Mouse (Mus musculus): ENCODE data around the gene Hmcn2. TPM values are rescaled to one million over a fixed set of nuclear protein-coding genes. Genes with fewer than 3 reads are reported as not detected.

Gene Hmcn2
- 0.40 TPM in 1 of 2 replicates, not detected in the other for polyA plus RNA-seq (2012; ENCODE audit: insufficient read depth, low replicate concordance)

DNA sequence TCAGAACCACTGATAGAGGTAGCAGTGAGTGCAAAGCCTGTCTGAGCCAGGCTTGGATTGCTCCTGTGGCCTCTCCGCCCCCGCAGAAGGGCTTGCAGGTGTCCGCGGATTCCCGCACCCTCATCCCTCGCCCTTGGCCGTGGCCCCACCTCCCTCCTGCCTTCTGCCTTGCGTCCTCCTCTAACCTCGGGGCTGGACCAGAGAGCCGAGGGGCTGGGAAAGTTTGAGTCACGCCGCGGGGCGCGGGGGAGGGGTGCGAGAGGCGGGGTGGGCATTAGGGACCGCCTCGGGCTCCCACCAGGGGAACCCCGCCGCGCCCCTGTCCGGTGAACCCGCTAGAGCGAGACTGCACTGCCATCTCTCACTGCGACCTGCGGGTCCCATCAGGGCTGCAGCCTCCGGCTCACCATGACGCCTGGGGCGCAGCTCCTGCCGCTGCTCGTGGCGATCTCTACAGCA, at the start of gene Hmcn2:
Gene Hmcn2, plus strand, starts transcription at position 409 of the 459 bp plus-strand sequence.
- no peaks in the 10 kb centered on the region for H3K4me1 ChIP-seq
- H3K4me3 ChIP-seq (replicated peaks) = no peak within 1 kb of the TSS
- TF ChIP-seq FLI1 (IDR thresholded peaks at IDR 0.05; ENCODE audit: low read length) (no peak), GATA1 (IDR thresholded peaks at IDR 0.05; ENCODE audit: borderline replicate concordance, low read length) (no peak)
- no peaks in the 10 kb centered on the region for H3K9me3 ChIP-seq
- peaks cover 94% of the 10 kb centered on the region for H3K27me3 ChIP-seq (replicated peaks)
- no peaks in the 10 kb centered on the region for H3K36me3 ChIP-seq (replicated peaks; ENCODE audit: low read length)

DNA sequence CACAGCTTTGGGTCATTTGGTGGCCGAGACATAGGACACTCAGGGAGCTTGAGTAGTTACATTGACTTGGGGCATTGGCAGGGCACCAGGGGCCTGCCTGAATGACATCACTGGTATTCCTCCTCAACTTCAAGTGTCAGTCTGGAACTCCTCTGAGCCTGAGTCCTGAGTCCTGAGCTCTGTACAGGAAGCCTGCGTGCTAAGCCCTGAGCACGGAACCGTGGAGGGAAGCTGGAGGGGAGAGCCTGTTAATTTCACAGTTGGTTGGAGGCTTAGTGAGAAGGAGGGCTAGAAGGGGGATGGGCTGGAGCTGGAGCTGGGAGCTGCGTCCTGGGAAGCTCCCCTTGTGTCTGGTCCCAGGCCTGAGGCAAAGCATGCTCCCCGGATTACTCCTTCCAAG, 46.8 kb upstream of the Hmcn2 start:
- TF ChIP-seq GATA1 (IDR thresholded peaks at IDR 0.05; ENCODE audit: borderline replicate concordance, low read length) = no peak
- TF ChIP-seq FLI1 (IDR thresholded peaks at IDR 0.05; ENCODE audit: low read length) = no peak
- Histone ChIP-seq H3K4me3 (replicated peaks) (no peak overlapping the region), H3K36me3 (replicated peaks; ENCODE audit: low read length) (no peaks in the 10 kb centered on the region), H3K4me1 (no peaks in the 10 kb centered on the region), H3K9me3 (peaks cover 8% of the 10 kb centered on the region), H3K27me3 (replicated peaks) (peaks cover 80% of the 10 kb centered on the region)

DNA sequence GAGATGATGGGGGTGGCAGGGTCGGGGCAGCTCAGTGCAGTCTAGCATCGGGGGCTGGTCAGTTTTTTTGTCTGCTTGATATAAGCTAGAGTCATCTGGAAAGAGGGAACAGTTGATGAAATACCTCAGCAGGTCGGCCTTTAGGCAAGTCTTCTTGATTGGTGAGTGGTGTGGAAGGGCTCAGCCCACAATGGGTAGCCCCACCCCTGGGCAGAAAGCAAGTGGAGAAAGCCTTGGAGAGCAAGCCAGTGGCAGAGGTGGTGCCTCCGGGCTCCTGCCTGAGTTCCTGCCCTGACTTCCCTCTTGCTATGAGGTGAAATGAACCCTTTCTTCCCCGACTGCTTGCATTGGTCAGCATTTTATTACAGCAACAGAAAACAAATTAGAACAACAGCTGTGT, 45.6 kb upstream of the Hmcn2 start:
- no peak for TF ChIP-seq GATA1 (IDR thresholded peaks at IDR 0.05; ENCODE audit: borderline replicate concordance, low read length)
- TF ChIP-seq FLI1 (IDR thresholded peaks at IDR 0.05; ENCODE audit: low read length) = no peak
- Histone ChIP-seq H3K4me1 (no peaks in the 10 kb centered on the region), H3K9me3 (peaks cover 8% of the 10 kb centered on the region), H3K36me3 (replicated peaks; ENCODE audit: low read length) (no peaks in the 10 kb centered on the region), H3K27me3 (replicated peaks) (peaks cover 81% of the 10 kb centered on the region), H3K4me3 (replicated peaks) (no peak overlapping the region)

DNA sequence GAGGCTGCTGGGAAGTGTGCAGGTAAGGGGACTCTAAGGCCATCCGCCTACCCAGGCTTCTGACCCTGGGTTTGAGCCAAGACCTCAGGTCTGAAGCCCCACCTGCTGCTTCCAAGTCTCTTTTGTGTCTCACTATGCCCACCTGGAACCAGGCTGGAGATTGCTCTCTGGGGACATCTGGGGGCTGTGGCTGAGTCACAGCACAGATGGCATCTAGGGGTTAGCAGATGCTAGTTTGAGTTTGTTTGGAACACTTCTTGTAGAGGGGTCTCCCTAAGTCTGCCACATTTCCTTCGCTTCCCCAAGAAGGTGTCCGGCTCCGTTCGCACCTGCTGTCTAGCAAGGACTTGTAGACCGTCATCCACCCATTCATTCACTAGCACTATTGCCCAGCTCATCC, 45.0 kb upstream of the Hmcn2 start:
- H3K4me1 ChIP-seq = no peaks in the 10 kb centered on the region
- peaks cover 79% of the 10 kb centered on the region for H3K27me3 ChIP-seq (replicated peaks)
- no peak overlapping the region for H3K4me3 ChIP-seq (replicated peaks)
- no peaks in the 10 kb centered on the region for H3K36me3 ChIP-seq (replicated peaks; ENCODE audit: low read length)
- TF ChIP-seq GATA1 (IDR thresholded peaks at IDR 0.05; ENCODE audit: borderline replicate concordance, low read length) = no peak
- no peak for TF ChIP-seq FLI1 (IDR thresholded peaks at IDR 0.05; ENCODE audit: low read length)
- H3K9me3 ChIP-seq = peaks cover 8% of the 10 kb centered on the region

DNA sequence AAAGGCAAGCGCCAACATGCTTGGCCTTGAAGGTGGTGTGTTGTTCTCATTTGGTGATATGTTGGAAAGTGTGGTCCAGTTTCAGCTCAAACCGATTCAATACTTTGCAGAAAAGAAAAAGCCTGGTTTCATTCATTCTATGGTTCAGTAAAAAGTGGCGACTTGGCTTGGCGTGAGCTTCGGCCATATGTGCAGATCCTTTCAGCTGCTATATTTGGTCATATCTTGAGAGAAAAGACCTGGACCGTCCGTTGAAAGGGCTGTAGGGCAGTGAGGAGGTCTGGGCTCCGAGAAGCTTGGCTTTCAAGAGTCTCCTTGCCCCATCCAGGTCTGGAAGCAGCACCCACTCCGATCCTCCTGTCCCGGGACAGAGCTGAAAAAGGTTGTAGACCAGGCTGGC, 44.4 kb upstream of the Hmcn2 start:
- peaks cover 73% of the 10 kb centered on the region for H3K27me3 ChIP-seq (replicated peaks)

DNA sequence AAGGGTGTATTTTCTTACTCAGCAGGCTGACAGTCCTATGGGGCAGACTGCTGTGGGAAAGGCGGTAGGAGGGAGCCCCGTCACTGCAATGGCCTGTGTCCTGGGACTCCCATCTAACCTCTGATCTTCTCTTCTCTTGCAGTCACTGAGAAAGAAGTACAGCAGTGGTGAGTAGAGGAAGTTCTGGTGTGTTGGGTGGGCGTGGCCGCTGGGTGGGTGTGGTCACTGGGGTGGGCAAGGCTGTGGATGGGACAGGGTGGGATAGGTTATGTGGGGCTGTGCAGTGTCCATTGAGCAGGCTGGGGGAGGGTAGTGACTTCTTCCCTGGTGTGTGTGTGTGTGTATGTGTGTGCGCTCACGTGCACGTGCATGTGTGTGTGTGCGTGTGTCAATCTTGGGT, 43.7 kb upstream of the Hmcn2 start:
- Histone ChIP-seq H3K27me3 (replicated peaks) (peaks cover 73% of the 10 kb centered on the region), H3K4me3 (replicated peaks) (no peak overlapping the region), H3K36me3 (replicated peaks; ENCODE audit: low read length) (no peaks in the 10 kb centered on the region), H3K4me1 (no peaks in the 10 kb centered on the region), H3K9me3 (peaks cover 8% of the 10 kb centered on the region)
- TF ChIP-seq GATA1 (IDR thresholded peaks at IDR 0.05; ENCODE audit: borderline replicate concordance, low read length) = no peak
- no peak for TF ChIP-seq FLI1 (IDR thresholded peaks at IDR 0.05; ENCODE audit: low read length)

More for the DNA sequence above, 44.4 kb upstream of the Hmcn2 start:
- Histone ChIP-seq H3K4me3 (replicated peaks) (no peak overlapping the region), H3K36me3 (replicated peaks; ENCODE audit: low read length) (no peaks in the 10 kb centered on the region), H3K9me3 (peaks cover 8% of the 10 kb centered on the region), H3K4me1 (no peaks in the 10 kb centered on the region)
- no peak for TF ChIP-seq GATA1 (IDR thresholded peaks at IDR 0.05; ENCODE audit: borderline replicate concordance, low read length)

DNA sequence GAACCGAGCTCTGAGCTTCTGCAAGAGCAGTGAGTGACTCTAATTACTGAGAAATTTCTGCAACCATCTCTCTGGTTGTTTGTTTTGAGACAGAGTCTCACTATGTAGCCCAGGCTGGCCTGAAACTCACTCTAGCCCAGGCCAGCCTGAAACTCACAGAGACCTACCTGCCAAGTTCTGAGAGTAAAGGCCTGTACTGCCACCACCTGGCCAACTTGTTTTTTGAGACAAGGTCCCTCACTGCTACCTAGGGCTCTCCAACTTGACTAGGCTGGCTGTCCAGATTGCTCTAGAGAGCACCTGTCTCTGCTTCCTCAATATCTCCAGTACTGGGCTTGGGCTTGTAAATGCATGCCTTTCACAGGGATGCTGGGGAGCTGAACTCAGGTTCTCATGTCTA, 43.1 kb upstream of the Hmcn2 start:
- H3K4me1 ChIP-seq = no peaks in the 10 kb centered on the region
- peaks cover 75% of the 10 kb centered on the region for H3K27me3 ChIP-seq (replicated peaks)
- H3K36me3 ChIP-seq (replicated peaks; ENCODE audit: low read length) = no peaks in the 10 kb centered on the region
- no peak overlapping the region for H3K4me3 ChIP-seq (replicated peaks)
- TF ChIP-seq GATA1 (IDR thresholded peaks at IDR 0.05; ENCODE audit: borderline replicate concordance, low read length) (no peak), FLI1 (IDR thresholded peaks at IDR 0.05; ENCODE audit: low read length) (no peak)
- peaks cover 8% of the 10 kb centered on the region for H3K9me3 ChIP-seq

DNA sequence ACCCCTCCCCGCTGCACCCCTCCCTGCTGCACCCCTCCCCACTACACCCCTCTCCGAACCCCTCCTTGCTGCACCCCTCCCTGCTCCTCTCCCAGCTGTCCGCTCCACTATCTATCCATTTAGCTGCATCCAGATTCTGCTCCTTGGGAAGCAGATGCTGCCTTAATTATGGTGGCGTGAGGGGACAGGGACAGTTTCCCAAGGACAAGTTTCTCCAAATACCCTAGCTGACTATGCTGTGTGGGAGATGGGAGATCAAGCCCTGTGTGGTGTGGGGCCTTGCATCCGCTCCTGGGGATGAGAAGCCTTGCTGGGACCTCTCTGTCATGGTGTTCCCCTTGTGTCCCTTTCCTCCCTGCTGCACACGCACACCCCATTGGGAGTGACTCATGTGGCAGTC, 39.2 kb upstream of the Hmcn2 start:
- Histone ChIP-seq H3K4me1 (no peaks in the 10 kb centered on the region), H3K36me3 (replicated peaks; ENCODE audit: low read length) (no peaks in the 10 kb centered on the region), H3K9me3 (no peaks in the 10 kb centered on the region), H3K27me3 (replicated peaks) (peaks cover 82% of the 10 kb centered on the region), H3K4me3 (replicated peaks) (no peak overlapping the region)
- TF ChIP-seq FLI1 (IDR thresholded peaks at IDR 0.05; ENCODE audit: low read length) (no peak), GATA1 (IDR thresholded peaks at IDR 0.05; ENCODE audit: borderline replicate concordance, low read length) (no peak)

DNA sequence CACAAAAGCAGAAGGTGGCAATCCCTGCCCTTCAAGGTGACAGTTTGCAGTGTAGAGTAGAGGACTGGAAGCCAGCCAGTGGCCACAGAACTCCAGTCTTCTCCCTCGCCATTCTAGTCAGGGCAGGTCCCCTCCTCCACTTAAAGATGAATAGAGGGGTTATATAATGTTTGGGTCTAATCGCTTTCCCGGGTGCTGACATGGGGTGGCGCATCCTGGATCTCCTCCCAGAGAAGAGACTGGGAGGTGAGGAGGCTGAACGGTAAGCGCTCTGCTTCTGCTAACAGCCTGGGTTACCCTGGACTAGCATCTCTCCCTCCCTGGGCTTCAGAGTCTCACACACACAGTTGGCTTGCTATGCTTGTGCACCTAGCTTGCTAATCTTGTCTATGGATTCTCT, 36.4 kb upstream of the Hmcn2 start:
- no peak for TF ChIP-seq FLI1 (IDR thresholded peaks at IDR 0.05; ENCODE audit: low read length)
- no peak for TF ChIP-seq GATA1 (IDR thresholded peaks at IDR 0.05; ENCODE audit: borderline replicate concordance, low read length)
- no peaks in the 10 kb centered on the region for H3K36me3 ChIP-seq (replicated peaks; ENCODE audit: low read length)
- H3K9me3 ChIP-seq = no peaks in the 10 kb centered on the region
- H3K4me1 ChIP-seq = no peaks in the 10 kb centered on the region
- peaks cover 81% of the 10 kb centered on the region for H3K27me3 ChIP-seq (replicated peaks)
- H3K4me3 ChIP-seq (replicated peaks) = no peak overlapping the region

DNA sequence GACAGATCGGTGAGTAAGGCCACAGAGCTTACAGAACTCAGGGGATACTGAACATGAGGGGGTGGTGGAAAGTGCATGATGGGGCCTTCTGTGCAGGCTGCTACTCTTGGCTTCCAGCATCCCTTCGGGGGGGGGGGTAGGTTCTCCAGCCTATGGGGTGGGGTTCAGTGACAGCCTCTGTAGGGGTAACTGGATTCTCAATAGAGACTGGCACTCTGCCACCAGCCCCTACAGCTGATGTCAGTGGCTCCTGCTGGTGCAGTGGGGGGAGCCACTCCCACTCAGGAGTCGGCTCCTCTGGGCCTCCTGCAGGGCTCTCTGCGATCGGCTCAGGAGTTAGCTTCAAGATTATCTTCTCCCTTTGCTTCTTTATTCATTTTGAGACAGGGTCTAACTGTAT, 35.7 kb upstream of the Hmcn2 start:
- Histone ChIP-seq H3K9me3 (no peaks in the 10 kb centered on the region), H3K4me3 (replicated peaks) (no peak overlapping the region), H3K36me3 (replicated peaks; ENCODE audit: low read length) (no peaks in the 10 kb centered on the region), H3K27me3 (replicated peaks) (peaks cover 78% of the 10 kb centered on the region), H3K4me1 (no peaks in the 10 kb centered on the region)
- TF ChIP-seq FLI1 (IDR thresholded peaks at IDR 0.05; ENCODE audit: low read length) (no peak), GATA1 (IDR thresholded peaks at IDR 0.05; ENCODE audit: borderline replicate concordance, low read length) (no peak)

DNA sequence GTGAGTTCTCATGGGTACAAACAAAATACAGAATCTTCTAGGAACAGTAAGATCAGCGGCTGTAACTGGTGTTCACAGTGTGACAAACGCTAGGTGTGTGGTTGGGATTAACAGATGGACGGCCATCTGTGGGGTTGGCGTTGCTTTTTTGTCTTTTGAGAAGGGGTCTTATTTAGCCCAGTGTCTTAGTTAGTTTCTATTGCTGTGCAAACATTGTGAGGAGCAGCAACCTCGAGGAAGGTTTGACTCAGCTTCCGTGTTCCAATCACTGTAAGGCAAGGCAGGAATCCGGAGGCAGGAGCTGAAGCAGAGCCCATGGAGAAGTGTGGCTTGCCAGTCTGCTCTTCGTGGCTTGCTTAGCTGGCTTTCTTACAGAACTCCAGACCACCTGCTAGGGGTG, 33.1 kb upstream of the Hmcn2 start:
- Histone ChIP-seq H3K9me3 (no peaks in the 10 kb centered on the region), H3K4me3 (replicated peaks) (no peak overlapping the region), H3K27me3 (replicated peaks) (peaks cover 78% of the 10 kb centered on the region), H3K36me3 (replicated peaks; ENCODE audit: low read length) (no peaks in the 10 kb centered on the region), H3K4me1 (no peaks in the 10 kb centered on the region)
- TF ChIP-seq FLI1 (IDR thresholded peaks at IDR 0.05; ENCODE audit: low read length) (no peak), GATA1 (IDR thresholded peaks at IDR 0.05; ENCODE audit: borderline replicate concordance, low read length) (no peak)
